Mouse (Mus musculus) bone marrow macrophage, adult 2 months (primary cell): Measurements from ENCODE around the gene Msmo1.

Experiments
- CTCF ChIP-seq: IDR thresholded peaks from 2 replicates; pipeline ENCODE4 v1.5.1; 2012; ENCODE audit warnings: low read depth, mild to moderate bottlenecking, low read length, moderate library complexity
- POLR2A ChIP-seq: IDR thresholded peaks from 2 replicates; pipeline ENCODE4 v1.6.1; 2012; ENCODE audit warnings: mild to moderate bottlenecking, low read depth, low read length, borderline replicate concordance

GRCm38 (mm10) chr8:64688741-64689140 lies 44.9 kb downstream of the Msmo1 start:
- no peak for TF ChIP-seq POLR2A
- TF ChIP-seq CTCF, result no peak
